Mouse (Mus musculus) spleen, adult 2 months (tissue): ENCODE measurements around the gene Lsm14a. TPM values are rescaled to one million over a fixed set of nuclear protein-coding genes. Genes with fewer than 3 reads are reported as not detected.

Source experiments
- DNase-seq, 2 experiments: peaks; one replicate each; pipeline versions ENCODE4 v3.0.0 to v3.0.0-alpha.2; 2012 to 2021; ENCODE audit warnings: low spot score in 2 of 2, low read depth in 1 of 2
- H3K27ac ChIP-seq: fragments of 200-500 bp; 2 replicates; pipeline ENCODE4 v1.5.1; 2012; ENCODE audit warnings: low read length, inconsistent platforms; ENCODE audit not compliant: insufficient read depth
- H3K27me3 ChIP-seq: fragments of 200-500 bp; 2 replicates; pipeline ENCODE4 v1.6.1; 2012; ENCODE audit warnings: mild to moderate bottlenecking, moderate library complexity, low read length, inconsistent platforms; ENCODE audit not compliant: control insufficient read depth, insufficient read depth
- H3K36me3 ChIP-seq: fragments of 200-500 bp; 2 replicates; pipeline ENCODE4 v1.6.1; 2012; ENCODE audit warnings: mild to moderate bottlenecking, low read length, inconsistent platforms; ENCODE audit not compliant: control insufficient read depth, insufficient read depth
- H3K4me1 ChIP-seq: fragments of 200-500 bp; 2 replicates; pipeline ENCODE4 v1.6.1; 2011; ENCODE audit warnings: inconsistent platforms; ENCODE audit not compliant: control insufficient read depth, insufficient read depth, insufficient read length
- H3K4me3 ChIP-seq: fragments of 200-500 bp; 2 replicates; pipeline ENCODE4 v1.5.1; 2011; ENCODE audit warnings: mild to moderate bottlenecking, inconsistent platforms; ENCODE audit not compliant: insufficient read depth, insufficient read length; ENCODE audit errors: extremely low read depth
- CTCF ChIP-seq: fragments of 200-500 bp; IDR thresholded peaks from 2 replicates; pipeline ENCODE4 v1.5.1; 2011; ENCODE audit warnings: mild to moderate bottlenecking, inconsistent platforms; ENCODE audit not compliant: insufficient read depth, insufficient read length, insufficient replicate concordance; ENCODE audit errors: extremely low read depth
- POLR2A ChIP-seq: fragments of 200-500 bp; IDR thresholded peaks from 2 replicates; pipeline ENCODE4 v1.6.1; 2011; ENCODE audit warnings: low read depth, low read length, inconsistent platforms
- WGBS: fragments of 180-500 bp; shearing (Covaris S2); methylation state at CpG from one replicate; pipeline ENCODE4 v1.1.7; 2018; 5-methylcytosine and 5-hydroxymethylcytosine counted together
- polyA plus RNA-seq: library from polyadenylated mRNA; depleted of rRNA; stranded (reverse); fragments of >200 nt; gene quantifications from 2 replicates; pipeline ENCODE4 v1.2.3, GENCODE M21; 2012

Gene Lsm14a
- polyA plus RNA-seq, 1 experiment = 37.1 TPM

- WGBS = 91% methylated on average over 3 of the region's 3 CpGs
- Histone ChIP-seq H3K4me1 (peaks cover 3% of the 10 kb centered on the region), H3K36me3 (no peaks in the 10 kb centered on the region), H3K4me3 (no peak overlapping the region), H3K27ac (no peak overlapping the region), H3K27me3 (no peaks in the 10 kb centered on the region)
- DNase-seq = no peak
- no peak for TF ChIP-seq POLR2A
- no peak for TF ChIP-seq CTCF
These were observed 12.8 kb downstream of the Lsm14a start for GRCm38 (mm10) chr7:34380311-34380710.

- H3K27ac ChIP-seq = no peak overlapping the region
- H3K27me3 ChIP-seq = no peaks in the 10 kb centered on the region
- H3K36me3 ChIP-seq = peaks cover 30% of the 10 kb centered on the region
- TF ChIP-seq CTCF (no peak), POLR2A (no peak)
- 97% methylated on average over 1 of the region's 1 CpGs for WGBS
- DNase-seq = no peak
- H3K4me1 ChIP-seq = no peaks in the 10 kb centered on the region
- no peak overlapping the region for H3K4me3 ChIP-seq
These were observed 19.2 kb downstream of the Lsm14a start for GRCm38 (mm10) chr7:34373906-34374305.

- WGBS = 93% methylated on average over 4 of the region's 4 CpGs
- no peak overlapping the region for H3K4me3 ChIP-seq
- no peaks in the 10 kb centered on the region for H3K27me3 ChIP-seq
- no peak for DNase-seq
- H3K27ac ChIP-seq = no peak overlapping the region
- TF ChIP-seq POLR2A = no peak
- peaks cover 31% of the 10 kb centered on the region for H3K36me3 ChIP-seq
- no peaks in the 10 kb centered on the region for H3K4me1 ChIP-seq
These were observed 37.5 kb downstream of the Lsm14a start for GRCm38 (mm10) chr7:34355629-34356028.

GRCm38 (mm10) chr7:34351997-34352396 lies 41.1 kb downstream of the Lsm14a start:
- no peak for TF ChIP-seq POLR2A
- TF ChIP-seq CTCF = no peak
- H3K27me3 ChIP-seq = no peaks in the 10 kb centered on the region
- WGBS = 89% methylated on average over 1 of the region's 1 CpGs
- DNase-seq = peak in 1 of 2 experiments; percentile 20
- H3K4me1 ChIP-seq = no peaks in the 10 kb centered on the region
- H3K27ac ChIP-seq = no peak overlapping the region
- no peak overlapping the region for H3K4me3 ChIP-seq
- peaks cover 47% of the 10 kb centered on the region for H3K36me3 ChIP-seq

GRCm38 (mm10) chr7:34350166-34350565 lies 42.9 kb downstream of the Lsm14a start:
- Histone ChIP-seq H3K4me3 (no peak overlapping the region), H3K36me3 (peaks cover 52% of the 10 kb centered on the region), H3K4me1 (no peaks in the 10 kb centered on the region), H3K27ac (no peak overlapping the region), H3K27me3 (no peaks in the 10 kb centered on the region)
- TF ChIP-seq CTCF (no peak), POLR2A (no peak)
- DNase-seq = no peak
- 95% methylated on average over 5 of the region's 5 CpGs for WGBS

GRCm38 (mm10) chr7:34348011-34348410 lies 45.1 kb downstream of the Lsm14a start:
- Histone ChIP-seq H3K4me3 (no peak overlapping the region), H3K4me1 (no peaks in the 10 kb centered on the region), H3K36me3 (peaks cover 54% of the 10 kb centered on the region), H3K27me3 (no peaks in the 10 kb centered on the region), H3K27ac (no peak overlapping the region)
- TF ChIP-seq POLR2A (no peak), CTCF (no peak)
- WGBS = 71% methylated on average over 1 of the region's 1 CpGs
- no peak for DNase-seq

GRCm38 (mm10) chr7:34347041-34347440 lies 46.1 kb downstream of the Lsm14a start:
- TF ChIP-seq POLR2A (no peak), CTCF (no peak)
- Histone ChIP-seq H3K4me1 (no peaks in the 10 kb centered on the region), H3K27ac (no peak overlapping the region), H3K4me3 (no peak overlapping the region), H3K27me3 (no peaks in the 10 kb centered on the region), H3K36me3 (peaks cover 52% of the 10 kb centered on the region)
- WGBS = 94% methylated on average over 3 of the region's 3 CpGs
- no peak for DNase-seq
